Mouse (Mus musculus) embryonic facial prominence, embryonic 15.5 days (tissue): ENCODE measurements around the gene Sspo. TPM values are rescaled to one million over a fixed set of nuclear protein-coding genes. Genes with fewer than 3 reads are reported as not detected.

ENCODE experiments used
- ATAC-seq: fragments of 200-750 bp; cut with Nextera tagmentation; 2 replicates; pipeline ENCODE4 v1.8.0; 2017; ENCODE audit warnings: low read depth, moderate TSS enrichment; ENCODE audit not compliant: insufficient number of reproducible peaks, low FRiP score, low TSS enrichment
- H3K27ac ChIP-seq: fragments of 300-500 bp; sonication (generic); replicated peaks from 2 replicates; pipeline ENCODE4 v1.5.1; 2015; ENCODE audit warnings: mild to moderate bottlenecking, inconsistent platforms
- H3K27me3 ChIP-seq: fragments of 300-500 bp; sonication (generic); 2 replicates; pipeline ENCODE4 v1.6.1; 2015; ENCODE audit warnings: inconsistent platforms
- H3K36me3 ChIP-seq: fragments of 300-500 bp; sonication (generic); 2 replicates; pipeline ENCODE4 v1.6.1; 2015; ENCODE audit warnings: mild to moderate bottlenecking, inconsistent platforms
- H3K4me1 ChIP-seq: fragments of 300-500 bp; sonication (generic); 2 replicates; pipeline ENCODE4 v1.6.1; 2015; ENCODE audit warnings: inconsistent platforms
- H3K4me2 ChIP-seq: fragments of 300-500 bp; sonication (generic); replicated peaks from 2 replicates; pipeline ENCODE4 v1.6.1; 2015; ENCODE audit warnings: mild to moderate bottlenecking, inconsistent platforms
- H3K4me3 ChIP-seq: fragments of 300-500 bp; sonication (generic); replicated peaks from 2 replicates; pipeline ENCODE4 v1.5.1; 2015; ENCODE audit warnings: mild to moderate bottlenecking, inconsistent platforms
- H3K9ac ChIP-seq: fragments of 300-500 bp; sonication (generic); 2 replicates; pipeline ENCODE4 v1.6.1; 2015; ENCODE audit warnings: inconsistent platforms
- H3K9me3 ChIP-seq: fragments of 300-500 bp; sonication (generic); replicated peaks from 2 replicates; pipeline ENCODE4 v1.6.1; 2016; ENCODE audit warnings: inconsistent platforms
- WGBS: fragments of 180-500 bp; shearing (Covaris S2); methylation state at CpG from one replicate; pipeline ENCODE4 v1.1.7; 2015; 5-methylcytosine and 5-hydroxymethylcytosine counted together
- polyA plus RNA-seq: library from polyadenylated mRNA; unstranded; fragments of >200 nt; fragmentation: Nextera tagmentation; extraction: Ambion mirVana; gene quantifications from 2 replicates; pipeline ENCODE4 v1.2.1, GENCODE M21; 2015

The Sspo gene
- polyA plus RNA-seq, result 0.25 and 0.51 TPM in 2 replicates

DNA sequence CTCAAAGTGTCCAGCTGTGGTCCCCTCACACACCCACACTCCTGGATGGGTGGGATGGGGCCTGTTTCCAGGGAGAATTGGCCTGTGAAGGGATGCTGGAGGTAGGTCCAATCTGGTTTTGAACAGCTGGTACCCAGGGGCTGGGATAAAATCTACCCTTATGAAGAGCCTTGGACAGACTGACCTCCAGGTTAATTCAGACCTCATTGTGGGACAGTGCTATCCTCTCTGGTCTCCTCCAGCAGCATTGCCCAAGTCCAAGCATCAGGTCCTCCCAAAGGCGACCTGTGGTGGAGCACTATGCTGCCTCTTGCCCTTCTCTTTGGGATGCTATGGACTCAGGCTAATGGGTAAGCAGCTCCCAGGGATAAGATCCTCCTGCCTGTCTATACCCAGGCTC, at the start of gene Sspo:
Gene Sspo (plus strand): TSS at position 301 of the 400 bp plus-strand sequence.
- H3K36me3 ChIP-seq, result no peaks in the 10 kb centered on the region
- no peaks in the 10 kb centered on the region for H3K27me3 ChIP-seq
- WGBS, result 88% methylated on average over 1 of the region's 1 CpGs
- no peaks in the 10 kb centered on the region for H3K9me3 ChIP-seq
- H3K4me1 ChIP-seq, result peaks cover 12% of the 10 kb centered on the region
- H3K4me3 ChIP-seq, result no peak within 1 kb of the TSS
- ATAC-seq, result no peak
- H3K4me2 ChIP-seq, result no peak within 1 kb of the TSS
- no peak within 1 kb of the TSS for H3K9ac ChIP-seq
- H3K27ac ChIP-seq, result no peak within 1 kb of the TSS

GRCm38 (mm10) chr6:48399906-48400305, 48.1 kb upstream of the Sspo start:
- no peak overlapping the region for H3K4me3 ChIP-seq
- H3K27ac ChIP-seq, result no peak overlapping the region
- ATAC-seq, result no peak
- H3K36me3 ChIP-seq, result peaks cover 14% of the 10 kb centered on the region
- H3K9me3 ChIP-seq, result no peaks in the 10 kb centered on the region
- H3K27me3 ChIP-seq, result no peaks in the 10 kb centered on the region
- 95% methylated on average over 5 of the region's 5 CpGs for WGBS
- peaks cover 28% of the 10 kb centered on the region for H3K4me1 ChIP-seq
- H3K4me2 ChIP-seq, result no peak overlapping the region
- H3K9ac ChIP-seq, result no peak overlapping the region

GRCm38 (mm10) chr6:48404071-48404470, 44.0 kb upstream of the Sspo start:
- WGBS, result 85% methylated on average over 5 of the region's 5 CpGs
- no peak for ATAC-seq
- peaks cover 54% of the 10 kb centered on the region for H3K36me3 ChIP-seq

GRCm38 (mm10) chr6:48409726-48410343, 38.2 kb upstream of the Sspo start:
- H3K9me3 ChIP-seq, result no peaks in the 10 kb centered on the region
- H3K27ac ChIP-seq, result no peak overlapping the region
- H3K27me3 ChIP-seq, result no peaks in the 10 kb centered on the region
- H3K9ac ChIP-seq, result no peak overlapping the region
- 93% methylated on average over 4 of the region's 4 CpGs for WGBS
- H3K4me3 ChIP-seq, result no peak overlapping the region
- ATAC-seq, result no peak
- no peaks in the 10 kb centered on the region for H3K4me1 ChIP-seq
- H3K4me2 ChIP-seq, result no peak overlapping the region
- peaks cover 97% of the 10 kb centered on the region for H3K36me3 ChIP-seq

More at GRCm38 (mm10) chr6:48404071-48404470, 44.0 kb upstream of the Sspo start:
- 0 out of 2 replicates have a peak, but pooled peaks cover 6% of the 10 kb centered on the region for H3K4me1 ChIP-seq
- no peak overlapping the region for H3K4me2 ChIP-seq
- H3K27me3 ChIP-seq, result no peaks in the 10 kb centered on the region
- no peak overlapping the region for H3K9ac ChIP-seq
- H3K9me3 ChIP-seq, result no peaks in the 10 kb centered on the region
- no peak overlapping the region for H3K4me3 ChIP-seq
- no peak overlapping the region for H3K27ac ChIP-seq

DNA sequence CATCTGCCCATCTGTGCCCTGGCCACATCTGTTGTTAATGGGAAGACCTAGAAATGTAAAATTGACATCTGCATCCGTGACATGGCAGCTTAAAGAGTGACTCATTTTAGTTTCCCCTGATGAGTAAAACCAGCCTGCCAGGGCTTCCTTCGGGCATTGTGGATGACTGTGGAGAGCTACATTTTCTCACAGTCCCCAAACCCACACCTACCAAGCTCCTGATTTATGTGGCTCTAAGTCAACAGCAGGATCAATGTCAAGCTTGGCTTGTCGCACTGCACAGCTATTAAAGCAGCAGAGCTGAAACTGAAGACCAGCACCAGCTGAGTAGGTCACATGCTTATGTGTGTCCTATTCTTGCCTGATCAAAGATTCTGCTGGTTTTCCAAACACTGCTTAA, 37.5 kb upstream of the Sspo start:
- no peak for ATAC-seq
- Histone ChIP-seq H3K4me2 (no peak overlapping the region), H3K9me3 (no peaks in the 10 kb centered on the region), H3K36me3 (peaks cover 97% of the 10 kb centered on the region), H3K4me1 (no peaks in the 10 kb centered on the region), H3K4me3 (no peak overlapping the region), H3K27ac (0 out of 2 replicates have a peak overlapping the region, but pooled peaks have one; percentile 34), H3K27me3 (no peaks in the 10 kb centered on the region), H3K9ac (no peak overlapping the region)
- 58% methylated on average over 3 of the region's 3 CpGs for WGBS

- H3K4me1 ChIP-seq, result no peaks in the 10 kb centered on the region
- peaks cover 98% of the 10 kb centered on the region for H3K36me3 ChIP-seq
- no peak overlapping the region for H3K4me2 ChIP-seq
- H3K4me3 ChIP-seq, result no peak overlapping the region
- 90% methylated on average over 6 of the region's 6 CpGs for WGBS
- ATAC-seq, result no peak
- no peaks in the 10 kb centered on the region for H3K27me3 ChIP-seq
- no peak overlapping the region for H3K9ac ChIP-seq
- no peaks in the 10 kb centered on the region for H3K9me3 ChIP-seq
- no peak overlapping the region for H3K27ac ChIP-seq
Measured at GRCm38 (mm10) chr6:48411193-48412092, 36.6 kb upstream of the Sspo start.

DNA sequence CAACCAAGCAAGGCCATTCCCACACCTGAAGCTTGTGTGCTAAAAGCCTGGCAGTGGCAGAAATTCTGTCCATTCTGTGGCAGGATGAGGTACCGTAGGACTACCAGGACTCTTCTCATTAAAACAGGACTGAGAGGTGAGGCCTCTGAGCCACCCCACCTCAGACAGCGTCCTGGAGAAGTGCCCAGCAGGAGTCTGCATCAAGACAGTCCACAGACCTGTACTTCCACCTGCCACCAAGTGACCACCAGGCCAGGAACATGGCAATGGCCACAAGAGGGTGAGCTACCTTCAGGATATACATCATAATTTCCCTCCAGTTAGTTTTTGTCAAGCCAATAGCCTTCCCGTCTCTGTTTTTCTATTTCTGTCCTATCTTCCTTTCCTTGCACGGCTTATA, 35.9 kb upstream of the Sspo start:
- Histone ChIP-seq H3K4me2 (no peak overlapping the region), H3K36me3 (peaks cover 98% of the 10 kb centered on the region), H3K9ac (no peak overlapping the region), H3K4me1 (no peaks in the 10 kb centered on the region), H3K27ac (no peak overlapping the region), H3K9me3 (no peaks in the 10 kb centered on the region), H3K4me3 (no peak overlapping the region), H3K27me3 (no peaks in the 10 kb centered on the region)
- ATAC-seq, result no peak
- 81% methylated on average over 4 of the region's 4 CpGs for WGBS

DNA sequence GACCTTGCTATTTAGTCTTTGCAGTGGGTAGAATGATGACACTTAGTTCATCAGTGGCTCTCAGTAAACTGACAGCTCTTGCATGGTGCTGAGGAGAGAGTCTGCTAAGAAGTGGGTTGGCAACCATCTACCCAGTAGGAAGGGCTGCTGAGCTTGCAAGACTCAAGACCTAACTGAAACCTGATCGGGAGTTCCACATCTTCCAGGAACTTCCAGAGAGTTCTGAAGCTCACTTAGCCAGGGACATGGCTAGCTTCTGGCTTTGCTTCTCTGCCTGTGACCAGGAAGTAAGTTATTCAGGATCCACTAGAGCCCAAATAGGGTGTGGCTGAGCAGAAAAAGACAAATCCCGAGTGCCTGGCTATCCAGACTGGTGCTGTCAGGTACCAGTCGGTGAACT, 35.4 kb upstream of the Sspo start:
- H3K4me3 ChIP-seq, result no peak overlapping the region
- H3K27me3 ChIP-seq, result no peaks in the 10 kb centered on the region
- no peak overlapping the region for H3K9ac ChIP-seq
- H3K4me2 ChIP-seq, result no peak overlapping the region
- no peak overlapping the region for H3K27ac ChIP-seq
- no peaks in the 10 kb centered on the region for H3K4me1 ChIP-seq
- H3K9me3 ChIP-seq, result no peaks in the 10 kb centered on the region
- 83% methylated on average over 3 of the region's 3 CpGs for WGBS
- H3K36me3 ChIP-seq, result peaks cover 96% of the 10 kb centered on the region
- ATAC-seq, result no peak

GRCm38 (mm10) chr6:48413081-48413480, 34.9 kb upstream of the Sspo start:
- Histone ChIP-seq H3K27me3 (no peaks in the 10 kb centered on the region), H3K4me2 (no peak overlapping the region), H3K27ac (no peak overlapping the region), H3K9ac (no peak overlapping the region), H3K4me1 (no peaks in the 10 kb centered on the region), H3K36me3 (peaks cover 91% of the 10 kb centered on the region), H3K9me3 (no peaks in the 10 kb centered on the region), H3K4me3 (no peak overlapping the region)
- 83% methylated on average over 10 of the region's 10 CpGs for WGBS
- ATAC-seq, result no peak

- Histone ChIP-seq H3K4me2 (no peak overlapping the region), H3K9me3 (no peaks in the 10 kb centered on the region), H3K36me3 (peaks cover 73% of the 10 kb centered on the region), H3K4me3 (no peak overlapping the region), H3K27me3 (no peaks in the 10 kb centered on the region), H3K9ac (no peak overlapping the region), H3K27ac (no peak overlapping the region), H3K4me1 (no peaks in the 10 kb centered on the region)
- 77% methylated on average over 1 of the region's 1 CpGs for WGBS
- no peak for ATAC-seq
Measured at GRCm38 (mm10) chr6:48414886-48415285, 33.1 kb upstream of the Sspo start.

GRCm38 (mm10) chr6:48415636-48416035, 32.4 kb upstream of the Sspo start:
- 98% methylated on average over 7 of the region's 7 CpGs for WGBS
- H3K4me2 ChIP-seq, result no peak overlapping the region
- H3K4me3 ChIP-seq, result no peak overlapping the region
- H3K9me3 ChIP-seq, result no peaks in the 10 kb centered on the region
- peaks cover 2% of the 10 kb centered on the region; the same call in 1 of the 2 replicates for H3K4me1 ChIP-seq
- H3K36me3 ChIP-seq, result peaks cover 66% of the 10 kb centered on the region
- no peaks in the 10 kb centered on the region for H3K27me3 ChIP-seq
- no peak overlapping the region for H3K27ac ChIP-seq
- no peak for ATAC-seq
- H3K9ac ChIP-seq, result no peak overlapping the region
